Comparison of ENCODE assay signal across 8 mouse cellular contexts in genomic region chr6:87582456-87582855, GRCm38 (mm10). TPM values are rescaled to one million over a fixed set of nuclear protein-coding genes. Genes with fewer than 3 reads are reported as not detected.
DNase-seq lines count a peak whose midpoint lies in the region; ATAC-seq and TF ChIP-seq lines count a peak whose summit lies in the region.

No protein-coding gene starts in this region.

- peak; percentile 9 for DNase-seq in kidney, adult 9 months
- no peak for DNase-seq in kidney, adult 11 months
- peak; percentile 62 for DNase-seq in gastrocnemius, postnatal 10 days
- DNase-seq in kidney, postnatal 0 days (ENCODE audit: low spot score): peak; percentile 17
- no peak for DNase-seq in neural tube, embryonic 10.5 days (ENCODE audit: extremely low spot score, low spot score)
- no peak for DNase-seq in midbrain, embryonic 11.5 days (ENCODE audit: low spot score, missing footprints)
- no peak for DNase-seq in left cerebral cortex, adult 2 months (ENCODE audit: extremely low spot score in 1 of 2, low spot score in 2 of 2)

- no peaks in the 10 kb centered on the region for H3K36me3 ChIP-seq in kidney, postnatal 0 days (ENCODE audit: insufficient read depth, low read length)
- no peaks in the 10 kb centered on the region for H3K36me3 ChIP-seq in midbrain, embryonic 11.5 days (ENCODE audit: control insufficient read depth, insufficient read depth, low read length)

- no peaks in the 10 kb centered on the region for H3K27me3 ChIP-seq in kidney, postnatal 0 days (ENCODE audit: insufficient read depth, low read length)
- H3K27me3 ChIP-seq in midbrain, embryonic 11.5 days (ENCODE audit: control insufficient read depth, insufficient read depth, low read length): no peaks in the 10 kb centered on the region

- no peak for ATAC-seq in kidney, postnatal 0 days (replicated peaks; ENCODE audit: low FRiP score, low read depth)
- peak; percentile 24 for ATAC-seq in megakaryocyte progenitor cell, adult 5-6 weeks (replicated peaks; ENCODE audit: poor library complexity)
- ATAC-seq in midbrain, embryonic 11.5 days (ENCODE audit: low FRiP score): no peak

- H3K9me3 ChIP-seq in kidney, postnatal 0 days (replicated peaks; ENCODE audit: low read length): no peaks in the 10 kb centered on the region
- no peaks in the 10 kb centered on the region for H3K9me3 ChIP-seq in midbrain, embryonic 11.5 days (ENCODE audit: control insufficient read depth, low read length)

- 56% methylated on average over 6 of the region's 6 CpGs for WGBS in kidney, postnatal 0 days
- WGBS in midbrain, embryonic 11.5 days: 83% methylated on average over 6 of the region's 6 CpGs

- no peaks in the 10 kb centered on the region for H3K4me1 ChIP-seq in kidney, postnatal 0 days (replicated peaks; ENCODE audit: insufficient read depth, low read length)
- no peaks in the 10 kb centered on the region for H3K4me1 ChIP-seq in midbrain, embryonic 11.5 days (ENCODE audit: control insufficient read depth, insufficient read depth, low read length)

- intact Hi-C loops in left cerebral cortex, adult 2 months (cut with DNase I): no loop called here

- H3K27ac ChIP-seq in kidney, postnatal 0 days: 0 out of 2 replicates have a peak overlapping the region, but pooled peaks have one; percentile 5
- no peak overlapping the region; the same call in 1 of the 2 replicates for H3K27ac ChIP-seq in midbrain, embryonic 11.5 days (ENCODE audit: low read depth, low read length)
- no peak overlapping the region for H3K27ac ChIP-seq in left cerebral cortex, adult 2 months

- H3K4me2 ChIP-seq in kidney, postnatal 0 days (ENCODE audit: low read length): no peak overlapping the region
- H3K4me2 ChIP-seq in midbrain, embryonic 11.5 days: no peak overlapping the region

- H3K4me3 ChIP-seq in kidney, postnatal 0 days (replicated peaks; ENCODE audit: low read depth, low read length): no peak overlapping the region
- no peak overlapping the region for H3K4me3 ChIP-seq in midbrain, embryonic 11.5 days (ENCODE audit: low read depth, low read length)
- no peak overlapping the region for H3K4me3 ChIP-seq in left cerebral cortex, adult 2 months

- TF ChIP-seq CTCF in kidney, postnatal 0 days (IDR thresholded peaks at IDR 0.05; ENCODE audit: low read depth): no peak
- no peak for TF ChIP-seq CTCF in left cerebral cortex, adult 2 months (IDR thresholded peaks at IDR 0.05)

- H3K9ac ChIP-seq in kidney, postnatal 0 days (ENCODE audit: low read depth, low read length): no peak overlapping the region
- no peak overlapping the region for H3K9ac ChIP-seq in midbrain, embryonic 11.5 days (ENCODE audit: low read length)

RNA-seq across cellular contexts. Expression of gene Prokr1, which starts 8.1 kb away (rescaled TPM):
- 1 to 10 TPM; 3.1 to 3.5 TPM for total RNA-seq in gastrocnemius, postnatal 10 days (2021)
- 2.5 TPM in 2 replicates for polyA plus RNA-seq in kidney, postnatal 0 days (2015; fragmentation: Nextera tagmentation; extraction: Ambion mirVana)
- 0.34 and 0.37 TPM in 2 replicates for total RNA-seq in megakaryocyte progenitor cell, adult 5-6 weeks (2015)
- total RNA-seq in megakaryocyte progenitor cell, adult 5-6 weeks (2017): 0.17 and 0.24 TPM in 2 replicates
- polyA plus RNA-seq in midbrain, embryonic 11.5 days (2014; fragmentation: Nextera tagmentation; extraction: Ambion mirVana): 3.1 and 3.5 TPM in 2 replicates
- total RNA-seq in left cerebral cortex, adult 2 months (2021): under 1 TPM; 0.18 to 0.33 TPM

RNA-seq across cellular contexts. Expression of gene Arhgap25, which starts 49.4 kb away (rescaled TPM):
- total RNA-seq in gastrocnemius, postnatal 10 days (2021): 1 to 10 TPM; 3.0 to 3.3 TPM
- 4.1 and 4.4 TPM in 2 replicates for polyA plus RNA-seq in kidney, postnatal 0 days (2015; fragmentation: Nextera tagmentation; extraction: Ambion mirVana)
- 7.0 and 11.0 TPM in 2 replicates for total RNA-seq in megakaryocyte progenitor cell, adult 5-6 weeks (2015)
- total RNA-seq in megakaryocyte progenitor cell, adult 5-6 weeks (2017): 23.0 and 30.6 TPM in 2 replicates
- 1.7 and 2.3 TPM in 2 replicates for polyA plus RNA-seq in midbrain, embryonic 11.5 days (2014; fragmentation: Nextera tagmentation; extraction: Ambion mirVana)
- 1 to 10 TPM; 8.5 to 9.6 TPM for total RNA-seq in left cerebral cortex, adult 2 months (2021)

Comparison
In these comparisons a context has a peak if more than half of its experiments do, and no peak if none do; other contexts are left out.
1. DNase-seq: peak in kidney, adult 9 months (single experiment), gastrocnemius, postnatal 10 days (single experiment) and kidney, postnatal 0 days (single experiment); none in kidney, adult 11 months (single experiment), neural tube, embryonic 10.5 days (single experiment), midbrain, embryonic 11.5 days (single experiment) and left cerebral cortex, adult 2 months (0 of 2).